Mouse (Mus musculus) C2C12 (cell line): ENCODE results near the gene Fanci.

Source experiments
- CEBPB ChIP-seq: IDR thresholded peaks from one replicate; pipeline ENCODE4 v1.6.1; 2011; ENCODE audit warnings: low read depth, mild to moderate bottlenecking, control low read depth, moderate library complexity
- CTCF ChIP-seq: IDR thresholded peaks from one replicate; pipeline ENCODE4 v1.5.1; 2011; ENCODE audit not compliant: control insufficient read depth, insufficient read depth, insufficient read length
- FOSL1 ChIP-seq: IDR thresholded peaks from one replicate; pipeline ENCODE4 v1.8.0; 2011; ENCODE audit warnings: mild to moderate bottlenecking, low read length; ENCODE audit not compliant: poor library complexity, insufficient read depth, severe bottlenecking
- MAX ChIP-seq: IDR thresholded peaks from one replicate; pipeline ENCODE4 v1.6.1; 2011; ENCODE audit warnings: mild to moderate bottlenecking, control low read depth
- MYOG ChIP-seq: IDR thresholded peaks from one replicate; pipeline ENCODE4 v1.6.1; 2011; ENCODE audit not compliant: control insufficient read depth, insufficient read length; ENCODE audit errors: extremely low read depth
- USF1 ChIP-seq: IDR thresholded peaks from one replicate; pipeline ENCODE4 v1.6.1; 2011; ENCODE audit warnings: low read depth, mild to moderate bottlenecking, control low read depth, moderate library complexity

- no peak for TF ChIP-seq CTCF
- TF ChIP-seq USF1 = no peak
- TF ChIP-seq MAX = no peak
- no peak for TF ChIP-seq MYOG
- TF ChIP-seq CEBPB = no peak
- no peak for TF ChIP-seq FOSL1
Measured at GRCm38 (mm10) chr7:79398971-79399370, 7.2 kb downstream of the Fanci start.
